Comparison of ENCODE assay signal across 13 mouse cellular contexts in the genomic region with DNA sequence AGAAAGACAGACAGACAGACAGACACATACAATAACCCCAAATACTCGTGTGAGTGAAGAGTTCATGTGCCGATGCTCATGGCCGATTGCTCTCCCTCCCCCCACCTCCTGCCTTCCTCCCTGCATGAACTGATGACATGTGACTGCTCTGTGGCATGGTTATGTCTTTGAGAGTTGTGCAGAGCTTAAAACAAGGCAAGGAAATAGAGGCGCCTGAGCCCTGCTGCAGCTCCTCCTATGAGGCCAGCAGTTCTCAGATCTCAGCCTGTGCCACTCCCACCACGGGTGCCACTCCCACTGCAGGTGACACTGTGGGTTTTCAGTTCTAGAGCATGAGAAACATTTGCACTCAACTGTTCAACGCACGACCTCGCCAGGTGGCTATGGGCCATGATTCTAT.
DNase-seq lines count a peak whose midpoint lies in the region; ATAC-seq lines count a peak whose summit lies in the region.
"Had no signal": no experiment of that assay in that cellular context is flagged by ENCODE, and none has a peak within 500 bp of the region (broad histone marks: within the 10 kb centered on the region; RNA-seq: fewer than 3 reads in every experiment).

No protein-coding gene starts in this region.

- peak; percentile 15 to 35 for DNase-seq in lung, postnatal 4 days
- no peak for DNase-seq in lung, postnatal 14 days
- peak; percentile 26 to 29 for DNase-seq in spleen, postnatal 36 days (ENCODE audit: low spot score in 2 of 2)
- peak; percentile 87 for DNase-seq in thymus, postnatal 4 days
- DNase-seq in embryo, embryonic 11 days = no peak
- DNase-seq: cerebellum, adult 2 months; forebrain, postnatal 0 days; gastrocnemius, postnatal 10 days; kidney, adult 8-10 months; liver; right cerebral cortex, postnatal 14 days had no signal

- peak; percentile 91 for ATAC-seq in activated CD4-positive, CD25-positive, alpha-beta regulatory T cell, adult 4 months
- ATAC-seq in monocyte, adult 5-6 weeks (replicated peaks; ENCODE audit: insufficient number of reproducible peaks, low FRiP score, low TSS enrichment, poor library complexity, severe bottlenecking) = no peak
- ATAC-seq: forebrain, postnatal 0 days had no signal

Comparison
In these comparisons a context has a peak if more than half of its experiments do, and no peak if none do; other contexts are left out.
1. DNase-seq: peak in lung, postnatal 4 days (2 of 2), spleen, postnatal 36 days (2 of 2) and thymus, postnatal 4 days (single experiment); none in lung, postnatal 14 days (single experiment) and embryo, embryonic 11 days (single experiment).